Mouse (Mus musculus) testis, adult 2 months (tissue): Measurements from ENCODE around the gene March11. TPM values are rescaled to one million over a fixed set of nuclear protein-coding genes. Genes with fewer than 3 reads are reported as not detected.

Experiments used
- H3K27ac ChIP-seq: fragments of 200-500 bp; 2 replicates; pipeline ENCODE4 v1.5.1; 2012; ENCODE audit warnings: low read depth, low read length; ENCODE audit not compliant: control insufficient read depth, insufficient read depth
- H3K27me3 ChIP-seq: fragments of 200-500 bp; 2 replicates; pipeline ENCODE4 v1.6.1; 2012; ENCODE audit warnings: mild to moderate bottlenecking, low read length, moderate library complexity; ENCODE audit not compliant: control insufficient read depth, insufficient read depth
- H3K36me3 ChIP-seq: fragments of 200-500 bp; 2 replicates; pipeline ENCODE4 v1.6.1; 2012; ENCODE audit warnings: mild to moderate bottlenecking, low read length; ENCODE audit not compliant: control insufficient read depth, insufficient read depth
- H3K4me1 ChIP-seq: fragments of 200-500 bp; 2 replicates; pipeline ENCODE4 v1.6.1; 2012; ENCODE audit warnings: low read length; ENCODE audit not compliant: control insufficient read depth, insufficient read depth
- H3K4me3 ChIP-seq: fragments of 200-500 bp; 2 replicates; pipeline ENCODE4 v1.5.1; 2012; ENCODE audit warnings: low read depth, mild to moderate bottlenecking, low read length, moderate library complexity, mixed read lengths; ENCODE audit not compliant: control insufficient read depth
- CTCF ChIP-seq: fragments of 200-500 bp; IDR thresholded peaks from 2 replicates; pipeline ENCODE4 v1.5.1; 2012; ENCODE audit warnings: low read depth, mild to moderate bottlenecking, inconsistent platforms, low read length, moderate library complexity; ENCODE audit not compliant: control insufficient read depth, insufficient read depth, insufficient replicate concordance
- POLR2A ChIP-seq: fragments of 200-500 bp; IDR thresholded peaks from 2 replicates; pipeline ENCODE4 v1.6.1; 2012; ENCODE audit warnings: low read depth, mild to moderate bottlenecking, inconsistent platforms, low read length, moderate library complexity; ENCODE audit not compliant: control insufficient read depth
- polyA plus RNA-seq: library from polyadenylated mRNA; depleted of rRNA; stranded (reverse); fragments of >200 nt; gene quantifications from 2 replicates; pipeline ENCODE4 v1.2.3, GENCODE M21; 2012; rRNA removed

Gene March11
- polyA plus RNA-seq, result 389 and 534 TPM in 2 replicates

DNA sequence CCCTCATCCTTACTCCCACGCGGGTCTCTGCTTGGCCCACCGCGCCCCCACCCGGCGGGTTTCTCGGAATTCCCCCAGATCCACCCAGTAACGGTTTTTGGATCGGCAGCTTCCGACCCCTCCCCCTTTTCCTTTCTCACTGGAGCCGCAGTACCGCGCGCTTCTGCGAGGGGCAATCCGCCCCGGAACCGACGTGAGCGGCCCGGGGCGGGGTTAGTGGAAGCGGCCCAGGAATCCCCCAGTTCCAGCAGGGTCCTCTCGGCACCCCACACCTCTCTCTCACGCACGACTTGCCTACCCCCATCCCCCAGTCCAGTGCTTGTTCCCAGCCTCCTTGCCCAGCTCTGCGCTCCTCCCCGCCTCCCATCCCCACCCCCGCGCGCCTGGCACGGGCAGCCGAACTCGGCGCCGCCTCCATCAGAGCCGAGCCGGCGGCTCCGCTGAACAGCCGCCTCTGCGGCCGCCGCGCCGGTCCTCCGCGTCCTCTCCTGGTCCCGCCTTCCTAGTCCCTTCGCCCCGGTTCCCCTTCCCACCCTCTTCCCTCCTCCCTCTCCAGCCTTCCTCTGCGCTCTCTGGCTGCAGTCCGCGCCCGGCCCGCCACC is at the start of gene March11:
March11 (plus strand) TSS at position 420 of the 602 bp plus-strand sequence.
- H3K36me3 ChIP-seq, result 0 out of 2 replicates have a peak, but pooled peaks cover 1% of the 10 kb centered on the region
- TF ChIP-seq CTCF (no peak), POLR2A (peak; percentile 45)
- H3K27me3 ChIP-seq, result no peaks in the 10 kb centered on the region
- peak within 1 kb of the TSS; percentile 87 for H3K4me3 ChIP-seq
- peak within 1 kb of the TSS; percentile 84 for H3K27ac ChIP-seq
- H3K4me1 ChIP-seq, result peaks cover 15% of the 10 kb centered on the region

DNA sequence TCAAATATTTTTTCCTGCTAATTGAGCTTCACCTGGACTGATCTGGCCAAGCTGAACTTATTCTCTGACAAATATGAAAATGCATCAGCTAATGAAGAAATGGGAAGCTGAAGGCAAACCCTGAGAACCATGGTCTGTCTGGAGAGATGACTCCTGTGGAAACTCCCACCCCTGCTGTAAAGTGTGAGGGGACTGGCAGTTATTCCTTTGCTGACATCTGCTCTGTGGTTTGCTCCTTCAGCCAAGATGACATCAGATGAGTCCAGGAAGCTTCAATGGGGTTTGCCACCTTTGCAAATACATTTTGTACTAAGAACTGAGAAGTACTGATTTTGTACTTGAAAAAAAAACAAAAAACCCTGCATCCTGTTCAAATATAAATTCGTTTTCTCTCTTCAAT is 46.5 kb upstream of the March11 start:
- TF ChIP-seq POLR2A, result no peak
- no peak for TF ChIP-seq CTCF
- Histone ChIP-seq H3K27me3 (no peaks in the 10 kb centered on the region), H3K27ac (no peak overlapping the region)

DNA sequence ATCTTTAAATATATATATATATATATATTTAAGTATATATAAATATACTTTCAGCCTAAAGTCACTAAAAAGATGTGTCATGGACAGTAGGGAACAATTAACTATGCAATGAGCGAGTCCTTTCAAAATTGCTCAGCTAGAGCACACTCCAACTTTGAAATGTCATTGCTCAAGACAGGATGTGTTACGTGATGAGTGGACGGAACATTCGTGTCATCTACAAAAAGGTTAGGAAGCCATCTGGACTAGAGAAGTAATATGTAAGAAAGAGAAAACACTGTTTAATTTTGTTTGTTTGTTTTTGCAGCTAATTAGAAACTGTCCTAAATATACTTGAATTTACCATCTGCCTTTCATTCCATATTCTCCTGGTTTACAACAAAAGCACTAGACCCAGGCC is 39.3 kb upstream of the March11 start:
- no peaks in the 10 kb centered on the region for H3K36me3 ChIP-seq
- H3K4me3 ChIP-seq, result no peak overlapping the region
- no peak overlapping the region for H3K27ac ChIP-seq
- no peak for TF ChIP-seq POLR2A
- TF ChIP-seq CTCF, result no peak
- no peaks in the 10 kb centered on the region for H3K27me3 ChIP-seq
- no peaks in the 10 kb centered on the region for H3K4me1 ChIP-seq

More for the DNA sequence above, 46.5 kb upstream of the March11 start:
- no peak overlapping the region for H3K4me3 ChIP-seq
- H3K36me3 ChIP-seq, result no peaks in the 10 kb centered on the region
- no peaks in the 10 kb centered on the region for H3K4me1 ChIP-seq

DNA sequence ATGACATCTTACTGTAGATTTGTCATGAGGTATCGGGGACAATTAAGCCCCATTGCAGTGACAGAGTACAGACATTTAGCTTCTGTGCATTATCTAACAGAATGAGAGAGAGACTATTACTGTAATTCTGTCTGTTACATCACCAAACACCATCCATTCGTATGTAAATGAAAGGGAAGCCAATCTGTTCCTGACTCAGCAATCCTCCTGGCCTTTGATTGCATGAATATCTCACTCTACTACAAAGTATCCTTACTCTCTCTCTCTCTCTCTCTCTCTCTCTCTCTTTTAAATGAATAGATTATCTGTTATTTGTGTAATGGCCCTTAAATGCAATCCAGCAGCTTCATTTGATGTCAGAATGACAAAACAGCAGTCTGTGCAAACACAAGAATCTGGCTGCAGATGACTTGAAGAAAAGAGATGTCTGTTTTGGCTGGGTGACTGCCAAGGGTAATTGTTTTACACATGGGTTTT is 32.8 kb upstream of the March11 start:
- Histone ChIP-seq H3K27ac (no peak overlapping the region), H3K36me3 (no peaks in the 10 kb centered on the region), H3K4me1 (no peaks in the 10 kb centered on the region), H3K27me3 (no peaks in the 10 kb centered on the region), H3K4me3 (no peak overlapping the region)
- TF ChIP-seq POLR2A (no peak), CTCF (no peak)

DNA sequence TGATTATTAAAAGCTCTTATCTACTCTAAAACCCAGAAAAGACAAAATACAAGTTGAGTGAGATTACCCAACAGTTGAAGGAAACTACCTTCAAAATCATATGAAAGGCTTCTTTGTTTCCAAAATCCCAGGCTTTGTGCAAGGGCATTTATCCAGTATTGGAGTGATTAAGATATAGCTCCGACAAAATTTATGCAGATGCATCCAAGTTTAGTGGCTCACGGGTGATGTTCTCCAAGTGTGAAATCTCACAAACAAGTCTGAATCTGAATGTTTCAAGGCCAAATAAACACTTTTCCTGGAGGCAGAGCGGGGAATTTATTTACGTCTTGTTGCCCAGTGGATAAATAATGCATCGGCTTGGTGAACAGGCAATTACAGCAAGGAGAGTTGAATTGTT is 32.2 kb upstream of the March11 start:
- TF ChIP-seq CTCF (no peak), POLR2A (no peak)
- Histone ChIP-seq H3K4me3 (no peak overlapping the region), H3K27me3 (no peaks in the 10 kb centered on the region), H3K4me1 (no peaks in the 10 kb centered on the region), H3K27ac (no peak overlapping the region), H3K36me3 (no peaks in the 10 kb centered on the region)

DNA sequence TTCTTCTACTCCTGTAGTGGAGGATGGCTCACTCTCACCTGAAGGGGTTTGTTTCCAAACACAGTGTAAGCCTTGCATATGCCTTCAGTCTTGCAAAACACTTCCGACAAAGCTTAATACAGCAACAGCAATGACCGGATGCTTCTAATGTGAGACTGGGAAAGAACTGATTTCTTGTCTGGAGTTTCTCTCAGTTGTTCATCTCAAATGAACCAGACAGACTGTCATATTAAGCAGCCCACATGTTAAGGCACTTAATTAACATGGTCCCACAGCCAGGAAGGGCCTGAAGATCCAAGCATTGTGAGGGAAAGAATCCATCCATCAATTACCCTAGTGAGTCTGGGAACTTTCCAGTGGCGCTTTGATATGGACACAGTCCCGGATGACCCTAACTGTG is 17.0 kb upstream of the March11 start:
- Histone ChIP-seq H3K27me3 (no peaks in the 10 kb centered on the region), H3K4me1 (no peaks in the 10 kb centered on the region), H3K36me3 (no peaks in the 10 kb centered on the region), H3K27ac (no peak overlapping the region), H3K4me3 (no peak overlapping the region)
- TF ChIP-seq CTCF (no peak), POLR2A (no peak)

DNA sequence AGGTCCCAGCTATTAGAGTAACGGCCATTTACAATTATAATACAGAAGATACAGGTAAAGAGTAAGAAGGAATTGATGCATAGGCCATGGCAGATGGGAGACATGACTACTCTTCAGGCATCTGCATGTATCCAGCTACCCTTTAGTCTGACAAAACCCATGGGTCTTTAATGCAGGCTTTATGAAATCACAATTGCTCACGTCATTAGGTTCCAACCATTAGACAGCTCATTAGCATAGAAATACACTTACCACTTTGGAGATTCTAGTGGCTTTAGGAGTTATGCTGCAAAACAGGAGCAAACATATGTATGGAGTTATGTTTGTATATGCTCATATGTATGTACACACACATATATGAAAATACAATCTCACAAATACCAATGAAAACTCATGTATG is 16.0 kb upstream of the March11 start:
- Histone ChIP-seq H3K27me3 (no peaks in the 10 kb centered on the region), H3K4me3 (no peak overlapping the region), H3K4me1 (no peaks in the 10 kb centered on the region), H3K36me3 (no peaks in the 10 kb centered on the region), H3K27ac (no peak overlapping the region)
- TF ChIP-seq CTCF (no peak), POLR2A (no peak)

DNA sequence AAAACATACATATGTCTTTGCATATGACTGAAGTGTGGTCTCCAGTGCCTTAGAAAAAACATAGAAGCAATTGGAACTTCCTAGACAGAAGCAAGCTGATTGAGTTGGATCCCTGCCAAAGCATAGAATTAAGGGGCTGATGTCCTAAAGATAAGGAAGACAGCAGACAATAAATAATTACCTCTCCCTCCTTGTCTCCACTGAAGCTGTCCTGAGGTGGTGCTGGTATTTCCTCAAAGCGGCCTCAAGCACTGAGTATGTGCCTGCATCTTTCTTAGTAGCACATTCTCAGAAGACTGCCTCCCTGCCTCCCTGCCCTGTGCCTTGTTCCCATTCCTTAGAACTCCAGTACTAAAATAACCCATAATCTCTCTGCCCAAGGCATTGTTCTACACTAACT is 15.6 kb upstream of the March11 start:
- Histone ChIP-seq H3K27me3 (no peaks in the 10 kb centered on the region), H3K4me1 (no peaks in the 10 kb centered on the region), H3K27ac (no peak overlapping the region), H3K36me3 (no peaks in the 10 kb centered on the region), H3K4me3 (no peak overlapping the region)
- no peak for TF ChIP-seq CTCF
- TF ChIP-seq POLR2A, result no peak
